Mouse (Mus musculus): ENCODE measurements around the gene Ceacam19.

The Ceacam19 gene

GRCm38 (mm10) chr7:19840936-19841335 lies 46.8 kb downstream of the Ceacam19 start:
- DNase-seq (ENCODE audit: low spot score in 2 of 2) = no peak

GRCm38 (mm10) chr7:19840371-19840770 lies 47.4 kb downstream of the Ceacam19 start:
- DNase-seq (ENCODE audit: low spot score in 2 of 2) = no peak

DNA sequence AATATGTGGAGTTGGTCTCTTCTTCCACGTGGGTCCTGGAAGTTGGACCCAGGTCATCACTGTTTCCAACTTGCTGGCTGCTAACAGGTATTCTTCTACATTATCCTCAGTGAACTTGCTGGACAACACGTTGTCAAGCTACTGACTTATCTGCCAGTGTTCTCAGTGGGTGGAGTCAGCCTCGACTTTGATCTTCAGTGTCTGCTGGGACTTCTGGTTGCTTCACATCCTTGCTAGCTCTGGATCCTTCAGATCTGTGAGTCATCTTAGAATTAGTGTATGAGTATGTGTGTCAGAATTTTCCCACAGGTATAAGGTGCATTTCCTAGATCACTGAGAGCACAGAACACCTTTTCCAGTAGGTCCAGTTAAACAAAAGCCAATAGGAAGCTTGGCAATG lies 50.9 kb downstream of the Ceacam19 start:
- DNase-seq (ENCODE audit: low spot score in 2 of 2) = no peak

DNA sequence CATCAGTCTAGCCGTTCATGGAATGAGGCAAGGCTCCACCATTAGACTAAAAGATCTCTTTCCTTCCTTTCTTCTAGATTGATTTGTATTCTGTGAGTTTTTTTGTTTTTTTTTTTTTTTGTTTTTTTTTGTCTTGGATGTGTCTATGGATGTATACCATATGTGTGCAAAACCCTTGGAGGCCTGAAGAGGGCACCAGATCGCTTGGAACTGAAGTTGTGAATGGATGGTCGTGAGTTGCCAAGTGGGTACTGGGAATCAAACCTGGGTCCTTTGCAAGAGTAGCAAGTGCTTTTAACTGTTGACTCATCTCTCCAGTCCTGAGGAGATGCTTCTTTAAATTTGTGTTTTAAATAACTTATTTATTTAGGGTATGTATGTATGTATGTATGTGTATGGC lies 53.7 kb downstream of the Ceacam19 start:
- no peak for DNase-seq (ENCODE audit: low spot score in 2 of 2)

- DNase-seq (ENCODE audit: low spot score in 2 of 2) = no peak
Observed at GRCm38 (mm10) chr7:19831837-19832236, 55.9 kb downstream of the Ceacam19 start.

DNA sequence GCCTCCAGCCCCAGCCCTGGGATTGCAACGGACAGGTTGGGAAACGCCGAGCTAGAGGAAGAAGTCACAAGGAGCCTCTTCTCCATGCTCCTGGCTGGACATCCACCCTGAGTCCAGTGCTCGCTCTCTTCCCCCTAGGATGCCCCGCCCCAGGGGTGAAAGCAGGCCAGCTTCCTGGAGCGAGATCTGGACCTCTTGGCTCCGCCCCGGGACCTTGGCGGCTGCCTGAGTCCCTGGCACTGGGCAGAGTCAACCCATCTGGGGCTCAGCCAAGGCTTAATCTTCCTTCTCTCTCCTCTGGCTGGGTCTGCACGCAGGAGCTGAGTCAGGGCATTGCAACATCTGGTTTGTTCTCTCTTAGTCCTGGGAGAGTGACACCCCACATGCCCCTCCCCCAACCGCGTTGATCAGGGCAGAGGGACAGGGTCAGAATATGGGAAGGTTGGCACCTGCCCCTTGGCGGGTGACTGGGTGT lies 57.0 kb downstream of the Ceacam19 start:
- DNase-seq (ENCODE audit: low spot score in 2 of 2) = peak in 1 of 2 experiments; percentile 18

DNA sequence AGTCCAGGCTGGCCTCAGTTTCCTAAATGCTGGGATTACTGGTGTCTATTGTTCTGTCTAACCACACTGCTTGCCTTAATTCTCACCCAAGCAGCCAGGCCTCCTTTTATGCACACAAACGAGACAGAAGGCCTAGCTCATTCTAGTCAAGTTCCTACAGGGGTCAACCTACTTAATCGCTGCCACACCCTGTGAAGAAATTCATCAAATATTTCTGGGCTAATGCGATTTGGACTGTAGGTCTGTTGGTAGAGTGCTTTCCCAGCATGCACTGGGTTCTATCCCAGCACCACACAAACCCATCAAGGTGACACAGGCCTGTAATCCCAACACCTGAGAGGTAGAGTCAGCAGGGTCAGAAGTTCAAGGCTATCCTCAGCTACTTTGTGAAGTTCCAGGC lies 58.1 kb downstream of the Ceacam19 start:
- no peak for DNase-seq (ENCODE audit: low spot score in 2 of 2)

DNA sequence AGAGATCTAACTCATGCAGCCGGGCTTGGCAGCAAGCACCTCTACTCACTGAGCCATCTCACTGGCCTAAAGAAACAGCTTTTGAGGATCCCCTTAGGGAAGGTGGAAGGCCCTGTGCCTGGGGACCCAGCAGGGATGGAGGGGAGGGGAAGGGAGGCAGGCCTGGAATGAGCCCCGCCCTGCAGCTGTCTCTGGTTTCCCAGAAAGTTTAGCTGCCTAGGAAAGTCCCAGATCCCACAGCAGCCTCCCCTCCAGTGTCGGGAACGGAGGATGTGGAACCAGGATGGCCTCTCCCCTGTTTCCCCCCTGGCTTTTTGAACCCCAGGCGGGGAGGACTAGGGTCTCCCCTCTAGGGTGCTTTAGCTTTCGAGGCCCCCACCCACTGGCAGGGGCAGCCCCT lies 61.0 kb downstream of the Ceacam19 start:
- DNase-seq (ENCODE audit: low spot score in 2 of 2) = no peak

All from cerebellum, postnatal 4 days (tissue).